Mouse (Mus musculus) lung, embryonic 15.5 days (tissue): Measurements from ENCODE around the gene Phf20. TPM values are rescaled to one million over a fixed set of nuclear protein-coding genes. Genes with fewer than 3 reads are reported as not detected.
A peak's percentile ranks its signal among the peaks of the same experiment; 100 is the strongest.

Source experiments
- ATAC-seq: fragments of 200-750 bp; cut with Nextera tagmentation; 2 replicates; pipeline ENCODE4 v1.8.0; 2017; ENCODE audit warnings: moderate number of reproducible peaks, borderline replicate concordance; ENCODE audit not compliant: low FRiP score, low TSS enrichment; ENCODE audit errors: extremely low read depth
- H3K27ac ChIP-seq: fragments of 300-500 bp; sonication (generic); 2 replicates; pipeline ENCODE4 v1.5.1; 2015; ENCODE audit warnings: moderate library complexity, mild to moderate bottlenecking, inconsistent platforms
- H3K27me3 ChIP-seq: fragments of 300-500 bp; sonication (generic); 2 replicates; pipeline ENCODE4 v1.6.1; 2015; ENCODE audit warnings: inconsistent platforms
- H3K36me3 ChIP-seq: fragments of 300-500 bp; sonication (generic); 2 replicates; pipeline ENCODE4 v1.6.1; 2015; ENCODE audit warnings: inconsistent platforms
- H3K4me1 ChIP-seq: fragments of 300-500 bp; sonication (generic); 2 replicates; pipeline ENCODE4 v1.6.1; 2015; ENCODE audit warnings: inconsistent platforms
- H3K4me2 ChIP-seq: fragments of 300-500 bp; sonication (generic); 2 replicates; pipeline ENCODE4 v1.6.1; 2015; ENCODE audit warnings: inconsistent platforms, mild to moderate bottlenecking, moderate library complexity
- H3K4me3 ChIP-seq: fragments of 300-500 bp; sonication (generic); 2 replicates; pipeline ENCODE4 v1.5.1; 2015; ENCODE audit warnings: mild to moderate bottlenecking, inconsistent platforms
- H3K9ac ChIP-seq: fragments of 300-500 bp; sonication (generic); 2 replicates; pipeline ENCODE4 v1.6.1; 2015; ENCODE audit warnings: inconsistent platforms
- H3K9me3 ChIP-seq: fragments of 300-500 bp; sonication (generic); 2 replicates; pipeline ENCODE4 v1.6.1; 2016; ENCODE audit warnings: inconsistent platforms
- WGBS: fragments of 180-500 bp; shearing (Covaris S2); methylation state at CpG from one replicate; pipeline ENCODE4 v1.1.7; 2015; 5-methylcytosine and 5-hydroxymethylcytosine counted together
- polyA plus RNA-seq: library from polyadenylated mRNA; unstranded; fragments of >200 nt; fragmentation: Nextera tagmentation; extraction: Ambion mirVana; gene quantifications from 2 replicates; pipeline ENCODE4 v1.2.1, GENCODE M21; 2015

Phf20 gene
- polyA plus RNA-seq, 1 experiment from 2014 or later = 62.2 TPM

- H3K4me2 ChIP-seq = no peak overlapping the region
- H3K9me3 ChIP-seq = no peaks in the 10 kb centered on the region
- ATAC-seq = peak; percentile 72
- H3K4me1 ChIP-seq = peaks cover 3% of the 10 kb centered on the region; the same call in 1 of the 2 replicates
- 44% methylated on average over 7 of the region's 7 CpGs for WGBS
- H3K27ac ChIP-seq = no peak overlapping the region
- no peak overlapping the region for H3K9ac ChIP-seq
- H3K36me3 ChIP-seq = no peaks in the 10 kb centered on the region
- H3K27me3 ChIP-seq = no peaks in the 10 kb centered on the region
- H3K4me3 ChIP-seq = no peak overlapping the region
These were observed 135.2 kb downstream of the Phf20 start for GRCm38 (mm10) chr2:156331446-156331965.

GRCm38 (mm10) chr2:156340078-156340477 is 143.8 kb downstream of the Phf20 start:
- Histone ChIP-seq H3K9ac (no peak overlapping the region), H3K27ac (no peak overlapping the region), H3K36me3 (no peaks in the 10 kb centered on the region), H3K4me2 (no peak overlapping the region), H3K4me1 (no peaks in the 10 kb centered on the region), H3K27me3 (no peaks in the 10 kb centered on the region), H3K9me3 (no peaks in the 10 kb centered on the region), H3K4me3 (no peak overlapping the region)
- WGBS = 76% methylated on average over 4 of the region's 4 CpGs
- ATAC-seq = no peak

GRCm38 (mm10) chr2:156344775-156345532 is 148.7 kb downstream of the Phf20 start:
- Histone ChIP-seq H3K9ac (no peak overlapping the region), H3K4me3 (no peak overlapping the region), H3K4me2 (no peak overlapping the region), H3K27me3 (no peaks in the 10 kb centered on the region), H3K9me3 (no peaks in the 10 kb centered on the region), H3K27ac (no peak overlapping the region), H3K4me1 (no peaks in the 10 kb centered on the region), H3K36me3 (no peaks in the 10 kb centered on the region)
- 56% methylated on average over 12 of the region's 12 CpGs for WGBS
- ATAC-seq = no peak

- Histone ChIP-seq H3K4me3 (no peak overlapping the region), H3K4me1 (no peaks in the 10 kb centered on the region), H3K27ac (no peak overlapping the region), H3K9ac (no peak overlapping the region), H3K9me3 (no peaks in the 10 kb centered on the region), H3K36me3 (no peaks in the 10 kb centered on the region), H3K27me3 (no peaks in the 10 kb centered on the region), H3K4me2 (no peak overlapping the region)
- 79% methylated on average over 4 of the region's 4 CpGs for WGBS
- ATAC-seq = no peak
These were observed 152.5 kb downstream of the Phf20 start for GRCm38 (mm10) chr2:156348812-156349211.

GRCm38 (mm10) chr2:156349286-156349848 is 153.1 kb downstream of the Phf20 start:
- WGBS = 94% methylated on average over 4 of the region's 4 CpGs

GRCm38 (mm10) chr2:156351243-156351642 is 155.0 kb downstream of the Phf20 start:
- no peak for ATAC-seq

More at GRCm38 (mm10) chr2:156349286-156349848, 153.1 kb downstream of the Phf20 start:
- Histone ChIP-seq H3K27ac (no peak overlapping the region), H3K4me2 (no peak overlapping the region), H3K4me3 (no peak overlapping the region), H3K27me3 (no peaks in the 10 kb centered on the region), H3K9ac (no peak overlapping the region), H3K36me3 (no peaks in the 10 kb centered on the region), H3K9me3 (no peaks in the 10 kb centered on the region), H3K4me1 (no peaks in the 10 kb centered on the region)
- ATAC-seq = no peak

GRCm38 (mm10) chr2:156352413-156353165 is 156.3 kb downstream of the Phf20 start:
- ATAC-seq = no peak
- H3K9me3 ChIP-seq = no peaks in the 10 kb centered on the region
- H3K27ac ChIP-seq = no peak overlapping the region
- no peaks in the 10 kb centered on the region for H3K36me3 ChIP-seq
- no peak overlapping the region for H3K4me2 ChIP-seq
- no peaks in the 10 kb centered on the region for H3K27me3 ChIP-seq
- no peak overlapping the region for H3K4me3 ChIP-seq
- H3K9ac ChIP-seq = no peak overlapping the region
- WGBS = 75% methylated on average over 8 of the region's 8 CpGs
- no peaks in the 10 kb centered on the region for H3K4me1 ChIP-seq

More at GRCm38 (mm10) chr2:156351243-156351642, 155.0 kb downstream of the Phf20 start:
- Histone ChIP-seq H3K27me3 (no peaks in the 10 kb centered on the region), H3K4me1 (no peaks in the 10 kb centered on the region), H3K9ac (no peak overlapping the region), H3K27ac (no peak overlapping the region), H3K4me2 (no peak overlapping the region), H3K9me3 (no peaks in the 10 kb centered on the region), H3K36me3 (no peaks in the 10 kb centered on the region), H3K4me3 (no peak overlapping the region)
- 83% methylated on average over 7 of the region's 7 CpGs for WGBS

- Histone ChIP-seq H3K9me3 (no peaks in the 10 kb centered on the region), H3K27me3 (no peaks in the 10 kb centered on the region), H3K27ac (no peak overlapping the region), H3K9ac (no peak overlapping the region), H3K4me2 (no peak overlapping the region), H3K4me3 (no peak overlapping the region), H3K36me3 (no peaks in the 10 kb centered on the region), H3K4me1 (no peaks in the 10 kb centered on the region)
- WGBS = 24% methylated on average over 7 of the region's 7 CpGs
- ATAC-seq = no peak
These were observed 157.0 kb downstream of the Phf20 start for GRCm38 (mm10) chr2:156353265-156353692.

GRCm38 (mm10) chr2:156356031-156356430 is 159.8 kb downstream of the Phf20 start:
- Histone ChIP-seq H3K36me3 (no peaks in the 10 kb centered on the region), H3K27me3 (no peaks in the 10 kb centered on the region), H3K4me2 (no peak overlapping the region), H3K9me3 (no peaks in the 10 kb centered on the region), H3K9ac (no peak overlapping the region), H3K4me3 (no peak overlapping the region), H3K27ac (no peak overlapping the region), H3K4me1 (no peaks in the 10 kb centered on the region)
- 67% methylated on average over 7 of the region's 7 CpGs for WGBS
- no peak for ATAC-seq
